Mouse (Mus musculus) left cerebral cortex, postnatal 36 days (tissue): Measurements from ENCODE around the gene Fnbp1l. TPM values are rescaled to one million over a fixed set of nuclear protein-coding genes. Genes with fewer than 3 reads are reported as not detected.

Experiments used
- DNase-seq, 2 experiments: peaks; one replicate each; pipeline ENCODE4 v3.0.0; 2021 to 2022; ENCODE audit warnings: low spot score in 2 of 2, mixed read lengths in 1 of 2
- intact Hi-C: fragments of 180-260 bp; cut with DNase I; formaldehyde crosslinking; loops from one replicate; pipeline ENCODE4 v1.15.1; 2025
- total RNA-seq, 2 experiments: library from RNA; stranded (reverse); gene quantifications; 2 replicates each; pipeline ENCODE4 v1.2.3; 2021

Gene Fnbp1l
- total RNA-seq, 2 experiments from 2014 or later: 82.7 to 117 TPM

- intact Hi-C loops: no loop called here
- no peak for DNase-seq
Observed at GRCm38 (mm10) chr3:122539961-122540690, 79.4 kb downstream of the Fnbp1l start.

DNA sequence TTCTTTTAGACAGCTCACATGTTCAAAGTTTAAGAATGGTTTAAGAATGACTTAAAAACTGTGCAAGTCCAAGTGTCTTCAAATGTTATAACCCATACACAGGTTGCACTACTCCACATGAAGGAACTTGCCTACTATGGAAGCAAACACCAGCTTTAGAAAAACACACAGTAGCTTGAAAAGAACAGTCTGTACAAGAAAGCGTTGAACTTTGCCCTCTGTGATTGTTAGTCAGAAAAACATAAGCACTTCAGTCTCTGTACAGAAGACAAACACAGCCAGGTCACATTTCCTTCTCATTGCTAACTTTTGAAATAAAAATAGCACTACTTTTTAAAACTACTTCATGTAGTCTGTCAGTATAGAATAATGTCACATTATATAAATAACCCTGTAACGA lies 80.7 kb downstream of the Fnbp1l start:
- DNase-seq: no peak
- intact Hi-C loops: no loop called here

DNA sequence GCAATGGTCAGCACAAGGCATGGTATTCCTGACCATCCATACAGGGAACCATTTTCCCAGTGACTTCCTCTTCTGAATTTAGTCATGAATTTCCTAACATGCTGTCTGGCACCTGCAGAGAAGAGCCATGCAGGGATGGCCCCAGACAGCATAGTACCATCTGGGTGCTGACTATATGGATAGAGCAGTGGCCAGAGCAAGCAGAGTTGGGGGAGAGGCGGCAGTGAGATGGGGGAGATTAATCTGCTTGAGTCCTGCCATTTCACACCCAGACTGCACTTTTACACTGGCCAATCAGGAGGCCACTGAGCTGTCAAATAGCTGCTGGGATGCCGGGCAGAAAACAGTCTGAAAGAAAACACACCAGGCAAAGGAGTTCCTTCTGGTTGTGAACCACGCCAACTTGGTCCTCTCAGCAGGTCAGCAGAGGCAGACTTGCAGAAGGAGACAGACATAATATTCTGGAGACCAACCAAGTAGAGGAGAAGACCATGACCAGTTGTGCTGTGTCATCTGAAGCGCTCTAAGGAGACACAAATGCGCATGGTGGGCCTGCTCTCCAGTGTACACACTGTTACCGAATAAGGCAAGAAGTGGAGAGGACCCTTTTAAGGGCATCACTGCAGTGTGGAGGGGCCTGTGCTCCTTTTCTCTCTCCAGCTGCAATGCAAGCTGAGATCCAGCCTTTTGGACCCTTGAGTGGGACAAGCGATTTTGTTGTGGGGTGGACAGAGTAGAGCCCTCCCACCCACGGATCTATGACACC lies 83.4 kb downstream of the Fnbp1l start:
- intact Hi-C loops: no loop called here
- DNase-seq: no peak

- intact Hi-C loops: no loop called here
Observed at GRCm38 (mm10) chr3:122528477-122528876, 91.0 kb downstream of the Fnbp1l start.

GRCm38 (mm10) chr3:122521294-122521693 lies 98.2 kb downstream of the Fnbp1l start:
- no peak for DNase-seq
- intact Hi-C loops: no loop called here

More at GRCm38 (mm10) chr3:122528477-122528876, 91.0 kb downstream of the Fnbp1l start:
- DNase-seq: no peak

GRCm38 (mm10) chr3:122520875-122521274 lies 98.6 kb downstream of the Fnbp1l start:
- intact Hi-C loops: no loop called here
- DNase-seq: no peak

GRCm38 (mm10) chr3:122520365-122520764 lies 99.2 kb downstream of the Fnbp1l start:
- intact Hi-C loops: no loop called here
- no peak for DNase-seq

DNA sequence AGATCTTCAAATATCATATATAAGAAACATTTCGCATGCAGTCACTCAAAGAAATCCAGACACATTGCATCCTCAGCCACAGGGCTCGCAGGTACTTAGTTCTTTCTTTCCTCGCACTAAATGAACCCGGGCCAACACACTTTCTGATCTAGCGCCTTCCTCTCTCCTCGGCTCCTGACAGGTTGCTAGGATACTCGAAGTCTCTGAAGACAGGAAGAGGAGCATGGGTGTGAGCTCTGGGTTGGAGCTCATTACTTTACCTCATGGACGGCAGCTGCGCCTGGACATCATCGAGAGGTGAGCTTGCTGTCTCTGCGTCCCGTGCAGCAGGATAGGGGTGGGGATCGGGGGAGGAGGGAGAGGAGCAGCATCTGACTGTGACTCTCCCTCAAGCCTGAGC lies 100.4 kb downstream of the Fnbp1l start:
- DNase-seq: no peak
- intact Hi-C loops: no loop called here

GRCm38 (mm10) chr3:122518231-122518736 lies 101.2 kb downstream of the Fnbp1l start:
- no peak for DNase-seq
- intact Hi-C loops: no loop called here

- DNase-seq: no peak
- intact Hi-C loops: no loop called here
Observed at GRCm38 (mm10) chr3:122517726-122518125, 101.8 kb downstream of the Fnbp1l start.

GRCm38 (mm10) chr3:122516327-122516695 lies 103.2 kb downstream of the Fnbp1l start:
- intact Hi-C loops: no loop called here
- no peak for DNase-seq

GRCm38 (mm10) chr3:122515568-122516326 lies 103.8 kb downstream of the Fnbp1l start:
- no peak for DNase-seq
- intact Hi-C loops: no loop called here

DNA sequence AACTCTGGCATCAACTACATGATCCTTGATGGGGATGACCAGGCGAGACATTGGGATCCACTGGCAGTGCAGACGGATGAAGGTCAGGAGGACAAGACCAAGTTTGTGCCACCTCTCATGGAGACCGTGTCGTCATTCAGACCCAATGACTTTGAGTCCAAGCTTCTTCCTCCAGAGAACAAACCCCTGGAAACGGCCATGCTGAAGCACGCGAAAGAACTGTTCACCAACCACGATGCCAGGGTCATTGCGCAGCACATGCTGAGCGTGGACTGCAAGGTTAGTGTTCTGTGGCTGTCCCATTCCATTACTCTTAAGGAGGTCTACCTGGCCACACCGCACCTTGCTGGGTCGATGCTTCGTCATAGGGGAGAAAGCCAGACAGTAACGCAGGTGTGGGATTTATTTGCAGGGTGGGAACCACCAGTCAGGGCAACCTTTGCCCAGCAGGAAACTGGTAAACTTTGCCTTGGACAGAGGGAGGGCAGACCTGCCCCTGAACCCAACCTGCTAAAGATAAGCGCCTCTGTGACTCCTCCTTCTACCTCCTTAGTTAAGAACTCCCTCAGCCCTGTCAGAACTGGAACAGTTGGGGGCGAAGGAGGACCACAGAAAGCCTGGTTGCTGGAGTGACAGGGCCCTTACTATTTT lies 106.7 kb downstream of the Fnbp1l start:
- no peak for DNase-seq
- intact Hi-C loops: no loop called here

DNA sequence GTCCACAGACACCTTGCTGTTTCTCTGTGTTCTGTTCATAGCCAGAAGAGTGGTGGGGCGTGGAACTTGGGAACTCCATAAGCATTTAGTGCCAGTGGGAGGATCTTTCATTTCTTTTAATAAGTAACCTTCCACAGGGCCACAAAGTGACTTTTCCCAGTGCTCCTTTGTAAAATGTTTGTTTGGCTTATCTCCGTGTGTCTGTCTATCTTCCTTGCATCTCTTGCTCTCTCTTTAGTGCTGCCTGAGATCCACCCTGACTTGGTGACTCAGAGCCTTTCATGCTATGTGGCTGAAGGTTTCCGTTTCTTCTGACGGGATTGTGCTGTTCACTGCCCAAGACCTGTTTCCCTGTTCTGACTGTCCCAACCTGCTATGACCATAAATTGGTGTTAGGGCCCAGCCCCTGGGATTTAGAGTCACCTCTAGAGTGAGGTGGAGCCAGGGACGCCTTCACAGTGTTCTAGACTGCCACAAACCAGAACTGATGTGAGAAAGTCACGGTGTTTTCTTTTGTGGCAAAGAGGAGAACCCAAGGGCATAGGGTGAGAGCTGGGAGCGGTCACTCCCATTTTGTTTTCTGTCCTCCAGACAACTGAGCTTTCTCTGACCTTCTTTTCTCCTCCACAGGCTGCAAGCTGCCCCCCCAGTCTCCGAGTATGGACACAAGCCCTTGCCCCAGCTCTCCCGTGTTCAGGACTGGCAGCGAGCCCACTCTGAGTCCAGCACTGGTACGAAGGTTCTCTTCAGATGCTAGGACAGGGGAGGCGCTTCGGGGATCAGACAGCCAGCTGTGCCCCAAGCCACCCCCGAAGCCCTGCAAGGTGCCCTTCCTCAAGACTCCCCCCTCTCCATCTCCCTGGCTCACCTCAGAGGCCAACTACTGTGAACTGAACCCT lies 107.5 kb downstream of the Fnbp1l start:
- DNase-seq: no peak
- intact Hi-C loops: no loop called here

GRCm38 (mm10) chr3:122510932-122511331 lies 108.6 kb downstream of the Fnbp1l start:
- intact Hi-C loops: no loop called here
- DNase-seq: no peak

GRCm38 (mm10) chr3:122510240-122510750 lies 109.2 kb downstream of the Fnbp1l start:
- intact Hi-C loops: no loop called here

GRCm38 (mm10) chr3:122509534-122510239 lies 109.8 kb downstream of the Fnbp1l start:
- DNase-seq: no peak
- intact Hi-C loops: loop anchor here (5.0 kb wide), 1 partner anchor 128 kb away; no protein-coding TSS in a partner anchor

More at GRCm38 (mm10) chr3:122510240-122510750, 109.2 kb downstream of the Fnbp1l start:
- DNase-seq: no peak

GRCm38 (mm10) chr3:122509084-122509483 lies 110.4 kb downstream of the Fnbp1l start:
- no peak for DNase-seq
- intact Hi-C loops: loop anchor here (5.0 kb wide), 1 partner anchor 128 kb away; no protein-coding TSS in a partner anchor
